Mouse (Mus musculus) heart, adult 2 months (tissue): ENCODE data around the gene Trcg1. TPM values are rescaled to one million over a fixed set of nuclear protein-coding genes. Genes with fewer than 3 reads are reported as not detected.
"Not testable (repeated sequence)": the region's sequence is repeated elsewhere in the genome, so short reads cannot be mapped to it uniquely, and the experiment has no call there.

Experiments
- DNase-seq, 2 experiments: peaks; one replicate each; pipeline ENCODE4 v3.0.0; 2021
- H3K27ac ChIP-seq: fragments of 200-600 bp; 2 replicates; pipeline ENCODE4 v1.8.1; 2022
- H3K27me3 ChIP-seq: fragments of 200-500 bp; 2 replicates; pipeline ENCODE4 v1.6.1; 2012; ENCODE audit warnings: mild to moderate bottlenecking, low read length, inconsistent platforms, mixed read lengths; ENCODE audit not compliant: control insufficient read depth, insufficient read depth
- H3K36me3 ChIP-seq: fragments of 200-500 bp; 2 replicates; pipeline ENCODE4 v1.6.1; 2012; ENCODE audit warnings: low read length, inconsistent platforms; ENCODE audit not compliant: control insufficient read depth, insufficient read depth
- H3K4me1 ChIP-seq: fragments of 200-500 bp; 2 replicates; pipeline ENCODE4 v1.6.1; 2011; ENCODE audit warnings: low read length; ENCODE audit not compliant: control insufficient read depth, insufficient read depth
- H3K4me3 ChIP-seq: fragments of 200-600 bp; 2 replicates; pipeline ENCODE4 v1.8.1; 2022
- H3K79me2 ChIP-seq: fragments of 200-500 bp; replicated peaks from 2 replicates; pipeline ENCODE4 v1.6.1; 2012; ENCODE audit warnings: mild to moderate bottlenecking, inconsistent platforms, low read length, moderate library complexity, mixed read lengths; ENCODE audit not compliant: control insufficient read depth, insufficient read depth
- H3K9ac ChIP-seq: fragments of 200-500 bp; 2 replicates; pipeline ENCODE4 v1.6.1; 2012; ENCODE audit warnings: low read depth, mild to moderate bottlenecking, control low read depth, inconsistent platforms, low read length, mixed read lengths
- CTCF ChIP-seq: fragments of 200-600 bp; IDR thresholded peaks from 2 replicates; pipeline ENCODE4 v1.8.1; 2022; ENCODE audit warnings: antibody characterized with exemption, mild to moderate bottlenecking, moderate library complexity
- EP300 ChIP-seq: fragments of 200-500 bp; IDR thresholded peaks from 2 replicates; pipeline ENCODE4 v1.6.1; 2011; ENCODE audit warnings: low read depth, low read length, control low read depth; ENCODE audit not compliant: insufficient read depth
- POLR2A ChIP-seq: fragments of 200-500 bp; IDR thresholded peaks from 2 replicates; pipeline ENCODE4 v1.6.1; 2011; ENCODE audit warnings: mild to moderate bottlenecking, low read depth, low read length, control low read depth; ENCODE audit not compliant: insufficient read depth
- WGBS: fragments of 180-500 bp; shearing (Covaris S2); methylation state at CpG from one replicate; pipeline ENCODE4 v1.1.7; 2018; 5-methylcytosine and 5-hydroxymethylcytosine counted together
- intact Hi-C: fragments of 180-260 bp; cut with DNase I; formaldehyde crosslinking; loops from one replicate; pipeline ENCODE4 v1.15.1; 2025
- long read RNA-seq: library from polyadenylated mRNA; stranded (forward); transcript quantifications from one replicate; pipeline ENCODE4 v2.0.0, GENCODE M21; 2021
- polyA plus RNA-seq: library from polyadenylated mRNA; depleted of rRNA; stranded (reverse); fragments of >200 nt; gene quantifications from 2 replicates; pipeline ENCODE4 v1.2.3, GENCODE M21; 2012; rRNA removed
- total RNA-seq, 2 experiments: library from RNA; stranded (reverse); gene quantifications; 2 replicates each; pipeline ENCODE4 v1.2.3; 2021

Trcg1 gene
- not detected for total RNA-seq
- not detected in 2 replicates for polyA plus RNA-seq
- long read RNA-seq = 0 reads

- Histone ChIP-seq H3K79me2 (no peaks in the 10 kb centered on the region), H3K27ac (no peak within 1 kb of the TSS), H3K36me3 (no peaks in the 10 kb centered on the region), H3K9ac (no peak within 1 kb of the TSS), H3K4me3 (no peak within 1 kb of the TSS), H3K4me1 (no peaks in the 10 kb centered on the region), H3K27me3 (no peaks in the 10 kb centered on the region)
- TF ChIP-seq POLR2A (no peak), EP300 (no peak)
- WGBS = 87% methylated on average over 2 of the region's 2 CpGs
- no peak for DNase-seq
- intact Hi-C loops = no loop called here
Measured at GRCm38 (mm10) chr9:57236256-57236655, at the start of gene Trcg1. Gene Trcg1, plus strand, starts transcription at chr9:57236556.

GRCm38 (mm10) chr9:57196708-57197107 is 39.6 kb upstream of the Trcg1 start:
- WGBS = 42% methylated on average over 3 of the region's 3 CpGs
- H3K27me3 ChIP-seq = no peaks in the 10 kb centered on the region
- H3K79me2 ChIP-seq = no peaks in the 10 kb centered on the region
- H3K9ac ChIP-seq = no peak overlapping the region
- no peak overlapping the region for H3K27ac ChIP-seq
- TF ChIP-seq POLR2A (no peak), CTCF (no peak), EP300 (no peak)
- no peak overlapping the region for H3K4me3 ChIP-seq
- intact Hi-C loops = no loop called here
- no peak for DNase-seq
- no peaks in the 10 kb centered on the region for H3K36me3 ChIP-seq
- H3K4me1 ChIP-seq = no peaks in the 10 kb centered on the region

GRCm38 (mm10) chr9:57197414-57197813 is 38.9 kb upstream of the Trcg1 start:
- WGBS = 62% methylated on average over 8 of the region's 8 CpGs
- Histone ChIP-seq H3K36me3 (no peaks in the 10 kb centered on the region), H3K4me3 (no peak overlapping the region), H3K4me1 (no peaks in the 10 kb centered on the region), H3K79me2 (no peaks in the 10 kb centered on the region), H3K9ac (no peak overlapping the region), H3K27me3 (no peaks in the 10 kb centered on the region), H3K27ac (no peak overlapping the region)
- intact Hi-C loops = no loop called here
- DNase-seq = no peak
- no peak for TF ChIP-seq POLR2A
- TF ChIP-seq EP300 = no peak
- no peak for TF ChIP-seq CTCF

GRCm38 (mm10) chr9:57202981-57203380 is 33.4 kb upstream of the Trcg1 start:
- no peak overlapping the region for H3K4me3 ChIP-seq
- no peak for TF ChIP-seq POLR2A
- no peak for TF ChIP-seq CTCF
- TF ChIP-seq EP300 = no peak
- 72% methylated on average over 7 of the region's 7 CpGs for WGBS
- no peaks in the 10 kb centered on the region for H3K79me2 ChIP-seq
- H3K36me3 ChIP-seq = no peaks in the 10 kb centered on the region
- H3K9ac ChIP-seq = no peak overlapping the region
- H3K27ac ChIP-seq = no peak overlapping the region
- H3K27me3 ChIP-seq = no peaks in the 10 kb centered on the region
- intact Hi-C loops = no loop called here
- no peak for DNase-seq
- H3K4me1 ChIP-seq = no peaks in the 10 kb centered on the region

- H3K36me3 ChIP-seq, H3K79me2 ChIP-seq, DNase-seq, intact Hi-C loops, H3K9ac ChIP-seq, H3K27me3 ChIP-seq, H3K27ac ChIP-seq, H3K4me1 ChIP-seq, H3K4me3 ChIP-seq: not testable (repeated sequence)
- 16% methylated on average over 13 of the region's 13 CpGs for WGBS
Measured at GRCm38 (mm10) chr9:57203571-57203970, 32.8 kb upstream of the Trcg1 start.

GRCm38 (mm10) chr9:57206896-57207295 is 29.5 kb upstream of the Trcg1 start:
- no peaks in the 10 kb centered on the region for H3K4me1 ChIP-seq
- H3K79me2 ChIP-seq = no peaks in the 10 kb centered on the region
- H3K4me3 ChIP-seq = no peak overlapping the region
- no peaks in the 10 kb centered on the region for H3K36me3 ChIP-seq
- no peak overlapping the region for H3K27ac ChIP-seq
- 57% methylated on average over 2 of the region's 2 CpGs for WGBS
- no peak overlapping the region for H3K9ac ChIP-seq
- no peaks in the 10 kb centered on the region for H3K27me3 ChIP-seq
- TF ChIP-seq CTCF = no peak
- TF ChIP-seq EP300 = no peak
- TF ChIP-seq POLR2A = no peak
- intact Hi-C loops = no loop called here
- no peak for DNase-seq
